In genomic region chr9:14923625-14924024, GRCm38 (mm10) we compare ENCODE assay signal across 28 mouse cellular contexts. TPM values are rescaled to one million over a fixed set of nuclear protein-coding genes. Genes with fewer than 3 reads are reported as not detected.
A peak's percentile ranks its signal among the peaks of the same experiment; 100 is the strongest.
DNase-seq lines count a peak whose midpoint lies in the region; ATAC-seq lines count a peak whose summit lies in the region.
"Had no signal": no experiment of that assay in that cellular context is flagged by ENCODE, and none has a peak within 500 bp of the region (broad histone marks: within the 10 kb centered on the region; RNA-seq: fewer than 3 reads in every experiment).

No protein-coding gene starts in this region.

- H3K36me3 ChIP-seq in heart, embryonic 10.5 days: no peaks in the 10 kb centered on the region
- no peaks in the 10 kb centered on the region for H3K36me3 ChIP-seq in lung, embryonic 15.5 days
- H3K36me3 ChIP-seq: embryonic facial prominence, embryonic 13.5 days; embryonic facial prominence, embryonic 15.5 days; forebrain, embryonic 10.5 days; forebrain, embryonic 12.5 days; G1E had no signal

- H3K9me3 ChIP-seq in heart, embryonic 10.5 days: no peaks in the 10 kb centered on the region
- no peaks in the 10 kb centered on the region for H3K9me3 ChIP-seq in lung, embryonic 15.5 days
- H3K9me3 ChIP-seq: embryonic facial prominence, embryonic 13.5 days; embryonic facial prominence, embryonic 15.5 days; forebrain, embryonic 10.5 days; forebrain, embryonic 12.5 days; G1E had no signal

- ATAC-seq in lung, embryonic 15.5 days (ENCODE audit: borderline replicate concordance, extremely low read depth, low FRiP score, low TSS enrichment): peak; percentile 52; the same call in 1 of the 2 replicates
- ATAC-seq: activated CD4-positive, CD25-positive, alpha-beta regulatory T cell, adult 4 months; CD4-positive, CD25-positive, alpha-beta regulatory T cell, adult 4 months; forebrain, embryonic 14.5 days; forebrain, embryonic 16.5 days; Patski had no signal

- H3K4me1 ChIP-seq in heart, embryonic 10.5 days: 0 out of 2 replicates have a peak, but pooled peaks cover 7% of the 10 kb centered on the region
- 0 out of 2 replicates have a peak, but pooled peaks cover 7% of the 10 kb centered on the region for H3K4me1 ChIP-seq in lung, embryonic 15.5 days
- H3K4me1 ChIP-seq: embryonic facial prominence, embryonic 15.5 days had no signal

- no peak overlapping the region for H3K4me3 ChIP-seq in heart, embryonic 10.5 days
- no peak overlapping the region for H3K4me3 ChIP-seq in lung, embryonic 15.5 days
- H3K4me3 ChIP-seq: embryonic facial prominence, embryonic 13.5 days; embryonic facial prominence, embryonic 15.5 days; erythroblast, embryonic 14.5 days; forebrain, embryonic 10.5 days; forebrain, embryonic 12.5 days had no signal

- H3K4me2 ChIP-seq in lung, embryonic 15.5 days: no peak overlapping the region
- H3K4me2 ChIP-seq: embryonic facial prominence, embryonic 13.5 days; embryonic facial prominence, embryonic 15.5 days; forebrain, embryonic 12.5 days had no signal

- WGBS in heart, embryonic 10.5 days: 70% methylated on average over 4 of the region's 4 CpGs
- 38% methylated on average over 4 of the region's 4 CpGs for WGBS in lung, embryonic 15.5 days

- DNase-seq in heart, embryonic 10.5 days (ENCODE audit: low spot score): peak; percentile 59
- DNase-seq in heart, adult 9 months (ENCODE audit: low spot score in 2 of 2): no peak
- DNase-seq in lung, postnatal 36 days: no peak
- peak; percentile 39 for DNase-seq in lung, postnatal 10 days
- no peak for DNase-seq in lung, adult 18-20 months
- DNase-seq: adrenal gland, adult 8-10 months; adrenal gland, postnatal 14 days; adrenal gland, postnatal 36 days; B cell, adult 2 months; cerebellum, adult 18-20 months; cerebellum, adult 8-10 months; cerebellum, adult 9-11 months; cerebellum, postnatal 14 days; cerebellum, postnatal 36 days; embryo, embryonic 11 days had no signal

- H3K27ac ChIP-seq in heart, embryonic 10.5 days: no peak overlapping the region
- H3K27ac ChIP-seq in lung, embryonic 15.5 days: no peak overlapping the region
- H3K27ac ChIP-seq: embryonic facial prominence, embryonic 13.5 days; embryonic facial prominence, embryonic 15.5 days; forebrain, embryonic 10.5 days; forebrain, embryonic 12.5 days had no signal

- H3K27me3 ChIP-seq in heart, embryonic 10.5 days (ENCODE audit: insufficient read depth, poor library complexity, severe bottlenecking): no peaks in the 10 kb centered on the region
- H3K27me3 ChIP-seq in lung, embryonic 15.5 days: no peaks in the 10 kb centered on the region
- H3K27me3 ChIP-seq: CH12.LX; embryonic facial prominence, embryonic 13.5 days; embryonic facial prominence, embryonic 15.5 days; forebrain, embryonic 12.5 days; Patski had no signal

- no peak overlapping the region for H3K9ac ChIP-seq in lung, embryonic 15.5 days
- H3K9ac ChIP-seq: embryonic facial prominence, embryonic 13.5 days; embryonic facial prominence, embryonic 15.5 days; forebrain, embryonic 12.5 days had no signal

RNA-seq across cellular contexts. Expression of gene Izumo1r, which starts 19.9 kb away (rescaled TPM):
- polyA plus RNA-seq in heart, embryonic 10.5 days (2016; fragmentation: Nextera tagmentation; extraction: Ambion mirVana): 0.10 TPM in 1 of 2 replicates, not detected in the other
- 0.66 TPM in 1 of 2 replicates, not detected in the other for polyA plus RNA-seq in lung, embryonic 15.5 days (2015; fragmentation: Nextera tagmentation; extraction: Ambion mirVana)
- polyA plus RNA-seq: erythroblast, embryonic 14.5 days; forebrain, embryonic 10.5 days; forebrain, embryonic 12.5 days; forebrain, embryonic 14.5 days; forebrain, embryonic 16.5 days; G1E; Patski had no signal

Comparison
In these comparisons a context has a peak if more than half of its experiments do, and no peak if none do; other contexts are left out.
1. DNase-seq: peak in heart, embryonic 10.5 days (single experiment) and lung, postnatal 10 days (single experiment); none in heart, adult 9 months (0 of 2), lung, postnatal 36 days (single experiment) and lung, adult 18-20 months (0 of 2).